Mouse (Mus musculus) hindbrain, embryonic 15.5 days (tissue): ENCODE measurements around the gene Trex1. TPM values are rescaled to one million over a fixed set of nuclear protein-coding genes. Genes with fewer than 3 reads are reported as not detected.

Experiments
- ATAC-seq: fragments of 200-750 bp; cut with Nextera tagmentation; 2 replicates; pipeline ENCODE4 v1.8.0; 2017; ENCODE audit warnings: low read depth, moderate number of reproducible peaks, moderate TSS enrichment; ENCODE audit not compliant: low FRiP score
- H3K27ac ChIP-seq: fragments of 300-500 bp; sonication (generic); replicated peaks from 2 replicates; pipeline ENCODE4 v1.5.1; 2015; ENCODE audit warnings: mild to moderate bottlenecking, inconsistent platforms
- H3K27me3 ChIP-seq: fragments of 300-500 bp; sonication (generic); 2 replicates; pipeline ENCODE4 v1.6.1; 2015; ENCODE audit warnings: control low read depth, inconsistent platforms
- H3K36me3 ChIP-seq: fragments of 300-500 bp; sonication (generic); 2 replicates; pipeline ENCODE4 v1.6.1; 2015; ENCODE audit warnings: control low read depth, inconsistent platforms
- H3K4me1 ChIP-seq: fragments of 300-500 bp; sonication (generic); replicated peaks from 2 replicates; pipeline ENCODE4 v1.6.1; 2015; ENCODE audit warnings: control low read depth, inconsistent platforms
- H3K4me2 ChIP-seq: fragments of 300-500 bp; sonication (generic); 2 replicates; pipeline ENCODE4 v1.6.1; 2015; ENCODE audit warnings: moderate library complexity, mild to moderate bottlenecking, inconsistent platforms
- H3K4me3 ChIP-seq: fragments of 300-500 bp; sonication (generic); 2 replicates; pipeline ENCODE4 v1.5.1; 2015; ENCODE audit warnings: mild to moderate bottlenecking, inconsistent platforms
- H3K9ac ChIP-seq: fragments of 300-500 bp; sonication (generic); 2 replicates; pipeline ENCODE4 v1.6.1; 2015; ENCODE audit warnings: inconsistent platforms
- H3K9me3 ChIP-seq: fragments of 300-500 bp; sonication (generic); 2 replicates; pipeline ENCODE4 v1.6.1; 2016; ENCODE audit warnings: control low read depth, inconsistent platforms
- WGBS: fragments of 180-500 bp; shearing (Covaris S2); methylation state at CpG from one replicate; pipeline ENCODE4 v1.1.7; 2015; 5-methylcytosine and 5-hydroxymethylcytosine counted together
- polyA plus RNA-seq: library from polyadenylated mRNA; unstranded; fragments of >200 nt; fragmentation: Nextera tagmentation; extraction: Ambion mirVana; gene quantifications from 2 replicates; pipeline ENCODE4 v1.2.1, GENCODE M21; 2015

Trex1 gene
- polyA plus RNA-seq, 1 experiment from 2014 or later: 14.5 TPM

GRCm38 (mm10) chr9:109082124-109082800 is 22.7 kb upstream of the Trex1 start, which contains the start of the genes Ccdc51 and Tma7:
Gene Ccdc51, plus strand, starts transcription at chr9:109082493.
Gene Tma7, minus strand, starts transcription at chr9:109082587.
- ATAC-seq: peak; percentile 97
- Histone ChIP-seq H3K9ac (peak within 1 kb of the TSS; percentile 89), H3K4me2 (peak within 1 kb of the TSS; percentile 85), H3K27ac (peak within 1 kb of the TSS; percentile 84), H3K4me3 (peak within 1 kb of the TSS; percentile 92), H3K36me3 (peaks cover 20% of the 10 kb centered on the region), H3K27me3 (no peaks in the 10 kb centered on the region), H3K9me3 (no peaks in the 10 kb centered on the region), H3K4me1 (peaks cover 29% of the 10 kb centered on the region)
- WGBS: under 1% methylated on average over 37 of the region's 37 CpGs

GRCm38 (mm10) chr9:109081749-109082123 is 22.2 kb upstream of the Trex1 start:
- no peaks in the 10 kb centered on the region for H3K9me3 ChIP-seq
- ATAC-seq: peak; percentile 19
- H3K9ac ChIP-seq: peak overlapping the region; percentile 89
- H3K4me3 ChIP-seq: peak overlapping the region; percentile 92
- peak overlapping the region; percentile 85 for H3K4me2 ChIP-seq
- H3K4me1 ChIP-seq: peaks cover 29% of the 10 kb centered on the region
- H3K36me3 ChIP-seq: peaks cover 20% of the 10 kb centered on the region
- WGBS: 6% methylated on average over 11 of the region's 11 CpGs
- no peaks in the 10 kb centered on the region for H3K27me3 ChIP-seq
- H3K27ac ChIP-seq: peak overlapping the region; percentile 84

- H3K4me1 ChIP-seq: peaks cover 29% of the 10 kb centered on the region
- H3K4me3 ChIP-seq: no peak overlapping the region
- ATAC-seq: no peak
- no peak overlapping the region for H3K27ac ChIP-seq
- H3K9me3 ChIP-seq: no peaks in the 10 kb centered on the region
- 97% methylated on average over 3 of the region's 3 CpGs for WGBS
- no peak overlapping the region for H3K4me2 ChIP-seq
- no peaks in the 10 kb centered on the region for H3K27me3 ChIP-seq
- H3K36me3 ChIP-seq: peaks cover 20% of the 10 kb centered on the region
- no peak overlapping the region for H3K9ac ChIP-seq
These were observed 21.0 kb upstream of the Trex1 start for GRCm38 (mm10) chr9:109080516-109080915.

GRCm38 (mm10) chr9:109073661-109074573 is 14.4 kb upstream of the Trex1 start, which contains the start of gene Atrip:
Gene Atrip, minus strand, starts transcription at chr9:109074124.
- H3K9ac ChIP-seq: peak within 1 kb of the TSS; percentile 87
- H3K27me3 ChIP-seq: no peaks in the 10 kb centered on the region
- WGBS: under 1% methylated on average over 56 of the region's 57 CpGs
- peak within 1 kb of the TSS; percentile 76 for H3K4me3 ChIP-seq
- peaks cover 30% of the 10 kb centered on the region for H3K36me3 ChIP-seq
- peaks cover 24% of the 10 kb centered on the region for H3K4me1 ChIP-seq
- ATAC-seq: peak; percentile 97
- no peaks in the 10 kb centered on the region for H3K9me3 ChIP-seq
- peak within 1 kb of the TSS; percentile 85 for H3K27ac ChIP-seq
- peak within 1 kb of the TSS; percentile 93 for H3K4me2 ChIP-seq

- whole genome bisulfite sequencing: 95% methylated on average over 3 of the region's 3 CpGs
- no peak for ATAC-seq
- Histone ChIP-seq H3K4me1 (peaks cover 14% of the 10 kb centered on the region), H3K4me3 (no peak overlapping the region), H3K36me3 (peaks cover 81% of the 10 kb centered on the region), H3K9ac (no peak overlapping the region), H3K27ac (no peak overlapping the region), H3K9me3 (no peaks in the 10 kb centered on the region), H3K27me3 (no peaks in the 10 kb centered on the region), H3K4me2 (no peak overlapping the region)
These were observed 8.7 kb upstream of the Trex1 start for GRCm38 (mm10) chr9:109068095-109068735.

- Histone ChIP-seq H3K27me3 (no peaks in the 10 kb centered on the region), H3K9ac (no peak overlapping the region), H3K4me1 (peaks cover 18% of the 10 kb centered on the region), H3K36me3 (peaks cover 68% of the 10 kb centered on the region), H3K4me3 (no peak overlapping the region), H3K4me2 (no peak overlapping the region), H3K9me3 (no peaks in the 10 kb centered on the region), H3K27ac (no peak overlapping the region)
- ATAC-seq: no peak
- WGBS: 89% methylated on average over 5 of the region's 5 CpGs
These were observed 1.4 kb upstream of the Trex1 start for GRCm38 (mm10) chr9:109060898-109061295.

GRCm38 (mm10) chr9:109060184-109060897 is 807 bp upstream of the Trex1 start:
- H3K36me3 ChIP-seq: peaks cover 62% of the 10 kb centered on the region
- 93% methylated on average over 16 of the region's 16 CpGs for WGBS
- H3K4me1 ChIP-seq: peaks cover 21% of the 10 kb centered on the region
- H3K4me2 ChIP-seq: no peak overlapping the region
- peak; percentile 4; the same call in 1 of the 2 replicates for ATAC-seq
- H3K9me3 ChIP-seq: no peaks in the 10 kb centered on the region
- H3K27ac ChIP-seq: no peak overlapping the region
- H3K27me3 ChIP-seq: no peaks in the 10 kb centered on the region
- H3K9ac ChIP-seq: no peak overlapping the region
- no peak overlapping the region for H3K4me3 ChIP-seq

- no peak overlapping the region for H3K4me3 ChIP-seq
- H3K9me3 ChIP-seq: no peaks in the 10 kb centered on the region
- H3K27ac ChIP-seq: no peak overlapping the region
- H3K9ac ChIP-seq: no peak overlapping the region
- no peaks in the 10 kb centered on the region for H3K27me3 ChIP-seq
- H3K4me2 ChIP-seq: peak overlapping the region; percentile 65
- peaks cover 41% of the 10 kb centered on the region for H3K36me3 ChIP-seq
- ATAC-seq: no peak
- peaks cover 28% of the 10 kb centered on the region for H3K4me1 ChIP-seq
- WGBS: 95% methylated on average over 19 of the region's 19 CpGs
These were observed 1.3 kb downstream of the Trex1 start for GRCm38 (mm10) chr9:109058006-109058765.

GRCm38 (mm10) chr9:109057543-109057942 is 2.0 kb downstream of the Trex1 start:
- H3K4me3 ChIP-seq: no peak overlapping the region
- WGBS: 95% methylated on average over 5 of the region's 5 CpGs
- H3K9me3 ChIP-seq: no peaks in the 10 kb centered on the region
- H3K27me3 ChIP-seq: no peaks in the 10 kb centered on the region
- no peak overlapping the region for H3K9ac ChIP-seq
- H3K36me3 ChIP-seq: peaks cover 35% of the 10 kb centered on the region
- peaks cover 28% of the 10 kb centered on the region for H3K4me1 ChIP-seq
- H3K4me2 ChIP-seq: no peak overlapping the region
- no peak for ATAC-seq
- H3K27ac ChIP-seq: no peak overlapping the region

- H3K9me3 ChIP-seq: no peaks in the 10 kb centered on the region
- no peak overlapping the region for H3K4me2 ChIP-seq
- no peak overlapping the region for H3K9ac ChIP-seq
- peaks cover 30% of the 10 kb centered on the region for H3K36me3 ChIP-seq
- WGBS: 86% methylated on average over 4 of the region's 4 CpGs
- no peak for ATAC-seq
- H3K27ac ChIP-seq: no peak overlapping the region
- H3K4me3 ChIP-seq: no peak overlapping the region
- no peaks in the 10 kb centered on the region for H3K27me3 ChIP-seq
- H3K4me1 ChIP-seq: peaks cover 28% of the 10 kb centered on the region
These were observed 2.6 kb downstream of the Trex1 start for GRCm38 (mm10) chr9:109056916-109057315.
